Mouse (Mus musculus): ENCODE data around the gene Sh3bgr.

The Sh3bgr gene

GRCm38 (mm10) chr16:96199913-96200701, at the start of gene Sh3bgr:
Gene Sh3bgr (plus strand): TSS chr16:96200450.
- peak; percentile 74 for DNase-seq

GRCm38 (mm10) chr16:96150995-96151394, 49.3 kb upstream of the Sh3bgr start:
- DNase-seq = no peak

GRCm38 (mm10) chr16:96151551-96151950, 48.7 kb upstream of the Sh3bgr start:
- peak; percentile 84 for DNase-seq

- DNase-seq = no peak
These were observed 45.8 kb upstream of the Sh3bgr start for GRCm38 (mm10) chr16:96154476-96154875.

GRCm38 (mm10) chr16:96156019-96156418, 44.2 kb upstream of the Sh3bgr start:
- no peak for DNase-seq

GRCm38 (mm10) chr16:96157171-96157570, 43.1 kb upstream of the Sh3bgr start:
- no peak for DNase-seq

GRCm38 (mm10) chr16:96158511-96159080, 41.7 kb upstream of the Sh3bgr start:
- peak; percentile 40 for DNase-seq

- peak; percentile 89 for DNase-seq
These were observed 41.0 kb upstream of the Sh3bgr start for GRCm38 (mm10) chr16:96159091-96159731.

- peak; percentile 7 for DNase-seq
These were observed 40.4 kb upstream of the Sh3bgr start for GRCm38 (mm10) chr16:96159794-96160346.

GRCm38 (mm10) chr16:96160927-96161326, 39.3 kb upstream of the Sh3bgr start:
- no peak for DNase-seq

GRCm38 (mm10) chr16:96161336-96161735, 38.9 kb upstream of the Sh3bgr start:
- no peak for DNase-seq

- DNase-seq = no peak
These were observed 34.5 kb upstream of the Sh3bgr start for GRCm38 (mm10) chr16:96165723-96166264.

GRCm38 (mm10) chr16:96168837-96169236, 31.4 kb upstream of the Sh3bgr start:
- DNase-seq = no peak

- no peak for DNase-seq
These were observed 26.6 kb upstream of the Sh3bgr start for GRCm38 (mm10) chr16:96173648-96174047.

- peak; percentile 19 for DNase-seq
These were observed 24.9 kb upstream of the Sh3bgr start for GRCm38 (mm10) chr16:96175399-96175798.

- DNase-seq = no peak
These were observed 21.1 kb upstream of the Sh3bgr start for GRCm38 (mm10) chr16:96179156-96179555.

GRCm38 (mm10) chr16:96187619-96188018, 12.6 kb upstream of the Sh3bgr start:
- DNase-seq = no peak

- peak; percentile 100 for DNase-seq
These were observed 8.4 kb upstream of the Sh3bgr start, which contains the start of gene Lca5l for GRCm38 (mm10) chr16:96191531-96192506. Gene Lca5l (minus strand): TSS chr16:96192271.

GRCm38 (mm10) chr16:96200702-96201028, 415 bp downstream of the Sh3bgr start:
- no peak for DNase-seq

GRCm38 (mm10) chr16:96201485-96202232, 1.4 kb downstream of the Sh3bgr start:
- peak; percentile 13 for DNase-seq

GRCm38 (mm10) chr16:96209789-96210188, 9.5 kb downstream of the Sh3bgr start:
- DNase-seq = no peak

All from embryo, embryonic 11 days (tissue).